Mouse (Mus musculus) MEL (cell line): ENCODE measurements around the gene Slc25a41.
A peak's percentile ranks its signal among the peaks of the same experiment; 100 is the strongest.

Source experiments
- CTCF ChIP-seq, 3 experiments: IDR thresholded peaks in 2 of 3; conservative IDR thresholded peaks in 1 of 3; 2 replicates each; pipeline ENCODE4 v1.5.1; 2011 to 2012; ENCODE audit warnings: low read length in 3 of 3, low read depth in 2 of 3, mild to moderate bottlenecking in 2 of 3, improper control_type of control experiment in 1 of 3, inconsistent platforms in 1 of 3, mixed read lengths in 1 of 3, moderate library complexity in 1 of 3; ENCODE audit not compliant: control insufficient read depth in 1 of 3, insufficient read depth in 1 of 3, poor library complexity in 1 of 3, severe bottlenecking in 1 of 3
- MAZ ChIP-seq: IDR thresholded peaks from 2 replicates; pipeline ENCODE4 v1.6.1; 2012; ENCODE audit warnings: low read depth, mild to moderate bottlenecking, inconsistent platforms, low read length, improper control_type of control experiment
- NRF1 ChIP-seq: IDR thresholded peaks from 2 replicates; pipeline ENCODE4 v1.6.1; 2014; ENCODE audit warnings: low read depth, mild to moderate bottlenecking, inconsistent platforms, low read length, improper control_type of control experiment, moderate library complexity; ENCODE audit not compliant: poor library complexity, insufficient read depth, severe bottlenecking
- POLR2A ChIP-seq, 2 experiments: IDR thresholded peaks; 2 replicates each; pipeline ENCODE4 v1.6.1; 2011 to 2012; ENCODE audit warnings: low read length in 2 of 2, mild to moderate bottlenecking in 2 of 2, control low read depth in 1 of 2, improper control_type of control experiment in 1 of 2, low read depth in 1 of 2, moderate library complexity in 1 of 2; ENCODE audit not compliant: control insufficient read depth in 1 of 2, insufficient read depth in 1 of 2, poor library complexity in 1 of 2
- TCF12 ChIP-seq: IDR thresholded peaks from 2 replicates; pipeline ENCODE4 v1.6.1; 2014; ENCODE audit warnings: low read depth, mild to moderate bottlenecking, inconsistent platforms, low read length, improper control_type of control experiment, moderate library complexity
- ZC3H11A ChIP-seq: IDR thresholded peaks from 2 replicates; pipeline ENCODE4 v1.6.1; 2012; ENCODE audit warnings: low read depth, mild to moderate bottlenecking, inconsistent platforms, low read length, improper control_type of control experiment
- ZNF384 ChIP-seq: IDR thresholded peaks from 2 replicates; pipeline ENCODE4 v1.6.1; 2012; ENCODE audit warnings: low read depth, mild to moderate bottlenecking, inconsistent platforms, low read length, improper control_type of control experiment

GRCm38 (mm10) chr17:57011236-57012141, 30.0 kb downstream of the Slc25a41 start, which contains the start of the genes Gtf2f1 and Gm17949:
- 0 out of 2 replicates have a peak, but pooled peaks have one; percentile 38 for TF ChIP-seq MAZ
- peak; percentile 89 to 100 for TF ChIP-seq POLR2A (IDR thresholded peaks at IDR 0.05; ENCODE audit: control insufficient read depth in 1 of 2, insufficient read depth in 1 of 2, low read depth in 1 of 2, low read length in 2 of 2, poor library complexity in 1 of 2)
- TF ChIP-seq ZNF384 = no peak
- no peak for TF ChIP-seq CTCF (IDR thresholded peaks at IDR 0.05 in 2 of 3, conservative IDR thresholded peaks at IDR 0.05 in 1 of 3; ENCODE audit: control insufficient read depth in 1 of 3, insufficient read depth in 1 of 3, low read depth in 2 of 3, low read length in 3 of 3, poor library complexity in 1 of 3, severe bottlenecking in 1 of 3)
- peak; percentile 82; the same call in 1 of the 2 replicates for TF ChIP-seq TCF12
- TF ChIP-seq NRF1 = peak; percentile 92
- no peak for TF ChIP-seq ZC3H11A
